Mouse (Mus musculus) liver, embryonic 14.5 days (tissue): ENCODE measurements at regions not wholly inside any gene's neighbourhood (a gene's known extent, or its start where the extent isn't known, plus 50 kb on each side); places are given as distances from the start of the nearest gene placed in this dataset.

Source experiments
- CTCF ChIP-seq: IDR thresholded peaks from 2 replicates; pipeline ENCODE4 v1.5.1; 2016; ENCODE audit warnings: antibody characterized with exemption, low read depth, control low read depth
- EP300 ChIP-seq: IDR thresholded peaks from 2 replicates; pipeline ENCODE4 v1.6.1; 2016; ENCODE audit warnings: antibody characterized with exemption, low read depth

DNA sequence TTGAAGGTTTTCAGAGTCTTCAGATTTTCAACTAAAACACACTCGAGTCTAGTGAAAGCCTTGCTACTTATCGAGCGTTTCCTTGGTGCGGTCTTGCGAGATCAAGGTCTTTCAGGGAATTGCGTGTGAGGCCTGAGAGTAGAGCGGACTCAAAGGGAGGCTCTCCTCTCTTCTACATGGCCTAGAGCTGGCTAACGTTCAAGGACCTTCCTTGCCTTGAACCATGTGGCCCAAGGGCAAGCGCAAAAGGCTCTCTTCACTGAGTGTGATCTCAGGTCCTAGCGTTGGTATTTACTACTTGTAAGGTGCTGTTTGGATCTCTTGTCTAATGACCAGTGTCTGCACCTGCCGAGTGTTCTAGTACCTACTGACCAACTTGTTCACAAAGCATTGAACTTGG lies 324.4 kb downstream of the Gm45692 start:
- TF ChIP-seq CTCF (no peak), EP300 (no peak)
